Comparison of ENCODE assay signal across 24 mouse cellular contexts in the genomic region with DNA sequence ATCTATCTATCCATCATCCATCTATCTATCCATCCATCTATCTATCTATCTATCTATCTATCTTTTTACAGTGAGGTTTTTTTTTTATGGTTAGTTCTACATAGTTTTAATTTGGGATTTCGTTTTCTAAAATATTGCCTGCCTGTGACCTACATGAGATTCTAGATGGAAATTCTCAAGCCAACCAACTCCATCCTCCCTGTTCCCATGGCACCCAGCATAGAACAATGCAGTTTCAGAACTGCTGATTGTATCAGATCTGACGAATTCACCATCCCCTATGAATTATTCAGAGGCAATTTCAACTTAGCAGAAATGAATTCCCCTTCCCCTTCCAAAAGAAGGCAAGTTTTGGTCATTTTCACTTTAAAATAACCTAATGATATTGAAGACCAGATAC.
"Had no signal": no experiment of that assay in that cellular context is flagged by ENCODE, and none has a peak within 500 bp of the region (broad histone marks: within the 10 kb centered on the region; RNA-seq: fewer than 3 reads in every experiment).

No protein-coding gene starts in this region.

- H3K27ac ChIP-seq: gastrocnemius, adult 2 months; heart, embryonic 10.5 days; hindbrain, embryonic 13.5 days; hindbrain, embryonic 15.5 days; intestine, embryonic 15.5 days; layer of hippocampus, adult 2 months; left cerebral cortex, adult 2 months; limb, embryonic 10.5 days; limb, embryonic 12.5 days had no signal

- H3K36me3 ChIP-seq: heart, embryonic 10.5 days; heart, embryonic 12.5 days; hindbrain, embryonic 13.5 days; hindbrain, embryonic 15.5 days; intestine, embryonic 15.5 days; limb, embryonic 10.5 days; limb, embryonic 12.5 days had no signal

- H3K4me2 ChIP-seq: heart, embryonic 12.5 days; hindbrain, embryonic 13.5 days; hindbrain, embryonic 15.5 days; intestine, embryonic 15.5 days; limb, embryonic 12.5 days; liver, embryonic 11.5 days had no signal

- H3K27me3 ChIP-seq: heart, embryonic 12.5 days; hindbrain, embryonic 13.5 days; hindbrain, embryonic 15.5 days; intestine, embryonic 15.5 days; limb, embryonic 12.5 days had no signal

- ATAC-seq: inflammation-experienced regulatory T-cells, adult 6 months; intestine, embryonic 15.5 days; intestine, postnatal 0 days had no signal

- H3K4me1 ChIP-seq: heart, embryonic 10.5 days; heart, embryonic 12.5 days; hindbrain, embryonic 13.5 days; hindbrain, embryonic 15.5 days; intestine, embryonic 15.5 days; limb, embryonic 10.5 days; limb, embryonic 12.5 days had no signal

- H3K9me3 ChIP-seq: heart, embryonic 10.5 days; heart, embryonic 12.5 days; hindbrain, embryonic 13.5 days; hindbrain, embryonic 15.5 days; intestine, embryonic 15.5 days; limb, embryonic 10.5 days; limb, embryonic 12.5 days had no signal

- H3K4me3 ChIP-seq: gastrocnemius, adult 2 months; heart, embryonic 10.5 days; heart, embryonic 12.5 days; hindbrain, embryonic 13.5 days; hindbrain, embryonic 15.5 days; intestine, embryonic 15.5 days; layer of hippocampus, adult 2 months; left cerebral cortex, adult 2 months; limb, embryonic 10.5 days; limb, embryonic 12.5 days had no signal

- DNase-seq: gastrocnemius, adult 2 months; gastrocnemius, postnatal 10 days; gastrocnemius, postnatal 25 days; heart, adult 18-20 months; heart, postnatal 10 days; heart, postnatal 4 days; kidney, adult 18-20 months; kidney, adult 8-10 months; kidney, postnatal 10 days; kidney, postnatal 25 days; kidney, postnatal 4 days; liver had no signal

- H3K9ac ChIP-seq: heart, embryonic 12.5 days; hindbrain, embryonic 13.5 days; hindbrain, embryonic 15.5 days; intestine, embryonic 15.5 days; limb, embryonic 12.5 days had no signal
